Mouse (Mus musculus): Measurements from ENCODE around the gene Brd1. TPM values are rescaled to one million over a fixed set of nuclear protein-coding genes. Genes with fewer than 3 reads are reported as not detected.

Gene Brd1
- polyA plus RNA-seq, 1 experiment = 15.7 TPM

DNA sequence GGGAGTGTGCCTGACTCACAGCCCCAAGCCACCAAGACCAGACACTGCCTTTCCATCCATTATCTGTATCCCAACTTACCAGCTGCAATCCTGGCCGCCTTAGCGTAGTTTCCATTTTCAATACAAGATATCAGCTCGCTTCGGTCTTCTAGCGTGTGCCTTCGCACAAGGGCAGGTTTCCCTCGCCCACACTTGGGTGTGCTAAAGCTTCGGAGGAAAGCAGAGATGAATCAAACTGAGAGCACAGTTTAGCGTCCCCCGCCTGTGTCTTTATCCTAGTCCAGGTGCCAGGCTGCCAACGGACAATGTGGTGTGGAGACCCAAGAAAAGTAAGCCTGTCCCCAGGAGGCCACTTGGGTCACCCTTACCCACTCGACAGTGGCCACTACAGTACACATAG, 42.9 kb downstream of the Brd1 start:
- Histone ChIP-seq H3K4me3 (ENCODE audit: low read depth, low read length) (no peak overlapping the region), H3K4me1 (ENCODE audit: control insufficient read depth, insufficient read depth, insufficient read length, low read length) (no peaks in the 10 kb centered on the region), H3K27me3 (ENCODE audit: control insufficient read depth, insufficient read depth, low read length) (no peaks in the 10 kb centered on the region), H3K36me3 (ENCODE audit: control insufficient read depth, insufficient read depth, low read length) (peaks cover 87% of the 10 kb centered on the region), H3K27ac (ENCODE audit: insufficient read depth, low read depth, low read length) (no peak overlapping the region)
- WGBS = 94% methylated on average over 12 of the region's 12 CpGs
- TF ChIP-seq POLR2A (IDR thresholded peaks at IDR 0.05; ENCODE audit: low read depth, low read length) (no peak), CTCF (IDR thresholded peaks at IDR 0.05; ENCODE audit: extremely low read depth, insufficient read length, insufficient replicate concordance, low read depth, low read length) (no peak)

DNA sequence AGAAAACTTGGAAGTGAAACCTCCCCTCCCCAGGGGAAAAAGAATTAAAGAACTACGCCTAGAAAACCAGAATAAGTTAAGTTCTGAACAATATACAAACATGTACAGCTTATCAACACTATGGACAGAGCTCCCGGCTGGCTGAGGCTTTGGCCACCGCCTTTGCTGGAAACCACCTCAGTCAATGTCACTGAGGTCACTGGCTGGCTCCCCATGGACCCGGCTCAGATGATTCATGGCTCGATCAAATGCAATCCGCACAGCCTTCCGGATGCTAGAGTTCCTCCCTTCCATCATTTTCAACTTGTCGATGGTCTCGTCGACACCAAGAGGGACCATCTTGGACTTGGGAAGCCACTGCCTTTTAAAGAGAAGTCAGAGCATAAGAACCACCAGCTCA, 45.9 kb downstream of the Brd1 start:
- 84% methylated on average over 10 of the region's 10 CpGs for WGBS
- Histone ChIP-seq H3K4me1 (ENCODE audit: control insufficient read depth, insufficient read depth, insufficient read length, low read length) (no peaks in the 10 kb centered on the region), H3K27me3 (ENCODE audit: control insufficient read depth, insufficient read depth, low read length) (no peaks in the 10 kb centered on the region), H3K4me3 (ENCODE audit: low read depth, low read length) (no peak overlapping the region), H3K27ac (ENCODE audit: insufficient read depth, low read depth, low read length) (no peak overlapping the region), H3K36me3 (ENCODE audit: control insufficient read depth, insufficient read depth, low read length) (peaks cover 69% of the 10 kb centered on the region)
- TF ChIP-seq CTCF (IDR thresholded peaks at IDR 0.05; ENCODE audit: extremely low read depth, insufficient read length, insufficient replicate concordance, low read depth, low read length) (no peak), POLR2A (IDR thresholded peaks at IDR 0.05; ENCODE audit: low read depth, low read length) (no peak)

DNA sequence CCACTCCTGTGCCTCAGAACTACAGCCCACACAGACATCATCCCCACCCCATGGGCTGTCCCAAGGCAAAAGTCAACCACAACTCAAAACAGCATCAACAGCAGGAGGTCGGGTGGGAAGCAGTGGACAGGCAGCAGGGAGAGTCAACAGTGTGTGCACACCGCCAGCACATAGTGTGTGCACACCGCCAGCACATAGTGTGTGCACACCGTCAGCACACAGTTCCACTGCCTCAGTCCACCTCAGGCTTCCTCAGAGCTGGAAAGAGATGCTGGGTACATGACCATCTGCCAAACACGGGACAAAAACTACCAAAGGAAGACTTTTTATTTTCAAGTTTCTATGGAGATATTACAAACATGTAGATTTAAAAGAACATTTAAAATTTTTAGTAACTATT, 47.3 kb downstream of the Brd1 start:
- 83% methylated on average over 5 of the region's 5 CpGs for WGBS
- peaks cover 60% of the 10 kb centered on the region for H3K36me3 ChIP-seq (ENCODE audit: control insufficient read depth, insufficient read depth, low read length)
- no peaks in the 10 kb centered on the region for H3K27me3 ChIP-seq (ENCODE audit: control insufficient read depth, insufficient read depth, low read length)
- no peaks in the 10 kb centered on the region for H3K4me1 ChIP-seq (ENCODE audit: control insufficient read depth, insufficient read depth, insufficient read length, low read length)
- H3K4me3 ChIP-seq (ENCODE audit: low read depth, low read length) = no peak overlapping the region
- TF ChIP-seq POLR2A (IDR thresholded peaks at IDR 0.05; ENCODE audit: low read depth, low read length) = no peak
- TF ChIP-seq CTCF (IDR thresholded peaks at IDR 0.05; ENCODE audit: extremely low read depth, insufficient read length, insufficient replicate concordance, low read depth, low read length) = no peak
- H3K27ac ChIP-seq (ENCODE audit: insufficient read depth, low read depth, low read length) = no peak overlapping the region

DNA sequence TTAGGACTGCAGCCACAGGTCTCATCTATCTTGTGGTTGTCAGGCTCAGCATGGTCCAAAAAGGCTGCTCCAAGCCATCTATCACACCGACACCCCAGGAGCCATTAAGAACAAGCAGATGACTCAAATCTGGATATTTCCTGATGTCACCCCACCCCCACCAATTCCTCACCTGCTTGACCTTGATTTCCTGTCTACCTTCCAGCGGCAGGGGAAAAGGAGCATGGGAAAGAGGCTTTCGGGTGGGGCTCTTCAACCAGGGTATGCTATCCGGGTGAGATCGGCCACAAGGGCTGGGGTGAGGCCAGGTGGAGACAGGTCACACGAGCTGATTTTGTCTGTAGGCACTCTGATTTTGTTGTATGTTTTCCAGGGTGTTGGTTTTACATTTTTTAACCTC, 50.0 kb downstream of the Brd1 start:
- no peak overlapping the region for H3K27ac ChIP-seq (ENCODE audit: insufficient read depth, low read depth, low read length)
- peaks cover 34% of the 10 kb centered on the region for H3K36me3 ChIP-seq (ENCODE audit: control insufficient read depth, insufficient read depth, low read length)
- no peak overlapping the region for H3K4me3 ChIP-seq (ENCODE audit: low read depth, low read length)
- TF ChIP-seq CTCF (IDR thresholded peaks at IDR 0.05; ENCODE audit: extremely low read depth, insufficient read length, insufficient replicate concordance, low read depth, low read length) (no peak), POLR2A (IDR thresholded peaks at IDR 0.05; ENCODE audit: low read depth, low read length) (no peak)
- no peaks in the 10 kb centered on the region for H3K4me1 ChIP-seq (ENCODE audit: control insufficient read depth, insufficient read depth, insufficient read length, low read length)
- WGBS = 62% methylated on average over 6 of the region's 6 CpGs
- H3K27me3 ChIP-seq (ENCODE audit: control insufficient read depth, insufficient read depth, low read length) = no peaks in the 10 kb centered on the region

DNA sequence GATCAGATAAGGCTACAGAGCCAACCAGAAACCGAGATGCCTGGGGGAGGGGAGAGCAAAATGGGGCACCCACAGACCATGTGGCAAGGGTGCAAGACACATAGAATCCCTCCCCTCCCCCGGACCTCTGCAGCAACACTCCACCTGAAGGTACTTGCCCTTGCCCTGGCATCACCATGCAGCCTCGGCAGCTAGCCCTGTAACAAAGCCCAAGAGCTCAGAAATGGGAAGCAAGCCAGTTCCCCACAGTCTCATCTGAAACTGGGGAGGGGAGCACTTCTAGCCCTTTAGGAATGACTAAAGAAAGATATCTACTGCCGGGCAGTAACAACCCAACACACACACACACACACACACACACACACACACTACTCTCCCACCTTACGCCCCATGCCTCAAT, 53.1 kb downstream of the Brd1 start:
- H3K4me3 ChIP-seq (ENCODE audit: low read depth, low read length) = no peak overlapping the region
- H3K36me3 ChIP-seq (ENCODE audit: control insufficient read depth, insufficient read depth, low read length) = peaks cover 8% of the 10 kb centered on the region
- H3K27me3 ChIP-seq (ENCODE audit: control insufficient read depth, insufficient read depth, low read length) = no peaks in the 10 kb centered on the region
- 63% methylated on average over 5 of the region's 5 CpGs for WGBS
- H3K27ac ChIP-seq (ENCODE audit: insufficient read depth, low read depth, low read length) = no peak overlapping the region
- TF ChIP-seq CTCF (IDR thresholded peaks at IDR 0.05; ENCODE audit: extremely low read depth, insufficient read length, insufficient replicate concordance, low read depth, low read length) (no peak), POLR2A (IDR thresholded peaks at IDR 0.05; ENCODE audit: low read depth, low read length) (no peak)
- H3K4me1 ChIP-seq (ENCODE audit: control insufficient read depth, insufficient read depth, insufficient read length, low read length) = no peaks in the 10 kb centered on the region

DNA sequence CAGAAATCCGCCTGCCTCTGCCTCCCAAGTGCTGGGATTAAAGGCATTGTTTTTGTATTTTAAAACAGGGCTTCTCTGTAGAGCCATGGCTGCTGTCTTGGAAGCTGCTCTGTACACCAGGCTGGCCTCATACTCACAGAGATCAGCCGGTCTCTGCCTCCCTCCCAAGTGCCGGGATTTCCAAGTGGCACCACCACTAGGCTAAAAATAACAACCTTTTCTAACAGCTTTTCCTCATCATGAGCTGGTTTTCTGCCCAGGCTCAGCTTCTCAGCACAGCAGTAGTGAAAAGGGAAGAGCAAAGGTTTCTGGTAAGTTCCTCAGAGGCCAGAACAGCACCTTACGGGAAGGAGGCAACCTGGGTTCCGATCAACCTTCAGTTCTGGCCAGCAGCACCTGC, 56.5 kb downstream of the Brd1 start:
- no peaks in the 10 kb centered on the region for H3K4me1 ChIP-seq (ENCODE audit: control insufficient read depth, insufficient read depth, insufficient read length, low read length)
- H3K36me3 ChIP-seq (ENCODE audit: control insufficient read depth, insufficient read depth, low read length) = no peaks in the 10 kb centered on the region
- no peak overlapping the region for H3K4me3 ChIP-seq (ENCODE audit: low read depth, low read length)
- 78% methylated on average over 5 of the region's 5 CpGs for WGBS
- H3K27me3 ChIP-seq (ENCODE audit: control insufficient read depth, insufficient read depth, low read length) = no peaks in the 10 kb centered on the region
- no peak for TF ChIP-seq POLR2A (IDR thresholded peaks at IDR 0.05; ENCODE audit: low read depth, low read length)
- no peak for TF ChIP-seq CTCF (IDR thresholded peaks at IDR 0.05; ENCODE audit: extremely low read depth, insufficient read length, insufficient replicate concordance, low read depth, low read length)
- no peak overlapping the region for H3K27ac ChIP-seq (ENCODE audit: insufficient read depth, low read depth, low read length)

DNA sequence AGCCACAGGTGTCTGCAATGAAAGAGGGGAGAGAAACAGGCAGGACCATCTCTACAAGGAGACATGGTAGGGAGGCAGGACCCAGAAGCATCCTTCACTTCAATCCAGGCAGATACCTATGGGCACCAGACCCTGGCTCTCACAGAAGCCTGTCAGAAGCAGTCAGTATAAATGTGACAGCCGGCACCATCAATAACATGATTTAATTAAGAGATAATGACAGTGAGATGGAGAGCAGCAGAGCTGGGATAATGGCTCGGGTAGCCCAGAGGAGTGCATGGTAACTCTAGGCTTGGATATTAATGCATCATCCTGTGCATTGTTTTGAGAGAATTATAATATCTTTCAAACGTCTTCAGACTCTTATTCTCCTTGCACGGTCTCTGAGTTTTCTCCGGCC, 58.0 kb downstream of the Brd1 start:
- TF ChIP-seq POLR2A (IDR thresholded peaks at IDR 0.05; ENCODE audit: low read depth, low read length) (no peak), CTCF (IDR thresholded peaks at IDR 0.05; ENCODE audit: extremely low read depth, insufficient read length, insufficient replicate concordance, low read depth, low read length) (no peak)
- no peaks in the 10 kb centered on the region for H3K4me1 ChIP-seq (ENCODE audit: control insufficient read depth, insufficient read depth, insufficient read length, low read length)
- H3K36me3 ChIP-seq (ENCODE audit: control insufficient read depth, insufficient read depth, low read length) = no peaks in the 10 kb centered on the region
- no peak overlapping the region for H3K27ac ChIP-seq (ENCODE audit: insufficient read depth, low read depth, low read length)
- WGBS = 82% methylated on average over 5 of the region's 5 CpGs
- H3K27me3 ChIP-seq (ENCODE audit: control insufficient read depth, insufficient read depth, low read length) = no peaks in the 10 kb centered on the region
- no peak overlapping the region for H3K4me3 ChIP-seq (ENCODE audit: low read depth, low read length)

DNA sequence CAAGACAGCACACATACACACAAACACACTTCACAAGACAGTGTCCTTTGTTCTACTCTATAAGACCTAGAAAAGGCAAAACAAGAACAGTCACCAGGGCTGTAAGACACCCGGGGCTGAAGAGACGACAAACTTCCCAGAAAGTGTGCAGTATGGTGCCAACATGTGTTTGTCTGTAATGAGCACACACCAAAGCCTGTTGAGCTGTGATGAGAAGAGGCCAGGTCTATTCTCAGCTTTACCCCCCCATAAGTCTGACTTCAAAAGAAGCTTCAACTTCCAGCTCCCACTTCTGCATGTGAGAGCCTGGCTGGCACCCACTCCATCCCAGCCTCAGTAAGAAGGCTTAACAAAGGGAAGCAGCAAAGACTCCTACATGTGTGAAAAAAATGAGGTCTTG, 65.3 kb downstream of the Brd1 start:
- no peak overlapping the region for H3K4me3 ChIP-seq (ENCODE audit: low read depth, low read length)
- H3K4me1 ChIP-seq (ENCODE audit: control insufficient read depth, insufficient read depth, insufficient read length, low read length) = no peaks in the 10 kb centered on the region
- no peaks in the 10 kb centered on the region for H3K27me3 ChIP-seq (ENCODE audit: control insufficient read depth, insufficient read depth, low read length)
- no peak for TF ChIP-seq POLR2A (IDR thresholded peaks at IDR 0.05; ENCODE audit: low read depth, low read length)
- no peak overlapping the region for H3K27ac ChIP-seq (ENCODE audit: insufficient read depth, low read depth, low read length)
- 76% methylated on average over 2 of the region's 2 CpGs for WGBS
- H3K36me3 ChIP-seq (ENCODE audit: control insufficient read depth, insufficient read depth, low read length) = no peaks in the 10 kb centered on the region
